Mouse (Mus musculus) embryonic facial prominence, embryonic 12.5 days (tissue): ENCODE results near the gene Rsu1. TPM values are rescaled to one million over a fixed set of nuclear protein-coding genes. Genes with fewer than 3 reads are reported as not detected.

Experiments used
- ATAC-seq: fragments of 200-750 bp; cut with Nextera tagmentation; 2 replicates; pipeline ENCODE4 v1.8.0; 2017; ENCODE audit not compliant: insufficient number of reproducible peaks, insufficient read depth, low FRiP score, low TSS enrichment
- H3K27ac ChIP-seq: fragments of 300-500 bp; sonication (generic); 2 replicates; pipeline ENCODE4 v1.5.1; 2016; ENCODE audit warnings: mild to moderate bottlenecking
- H3K27me3 ChIP-seq: fragments of 300-500 bp; sonication (generic); 2 replicates; pipeline ENCODE4 v1.6.1; 2016; ENCODE audit warnings: mild to moderate bottlenecking, moderate library complexity
- H3K36me3 ChIP-seq: fragments of 300-500 bp; sonication (generic); 2 replicates; pipeline ENCODE4 v1.6.1; 2016; ENCODE audit warnings: mild to moderate bottlenecking
- H3K4me1 ChIP-seq: fragments of 300-500 bp; sonication (generic); 2 replicates; pipeline ENCODE4 v1.6.1; 2016
- H3K4me2 ChIP-seq: fragments of 300-500 bp; sonication (generic); replicated peaks from 2 replicates; pipeline ENCODE4 v1.6.1; 2016; ENCODE audit warnings: mild to moderate bottlenecking, moderate library complexity
- H3K4me3 ChIP-seq: fragments of 300-500 bp; sonication (generic); 2 replicates; pipeline ENCODE4 v1.5.1; 2016; ENCODE audit warnings: mild to moderate bottlenecking
- H3K9ac ChIP-seq: fragments of 300-500 bp; sonication (generic); 2 replicates; pipeline ENCODE4 v1.6.1; 2016; ENCODE audit warnings: mild to moderate bottlenecking, moderate library complexity
- H3K9me3 ChIP-seq: fragments of 300-500 bp; sonication (generic); 2 replicates; pipeline ENCODE4 v1.6.1; 2016; ENCODE audit warnings: mild to moderate bottlenecking, moderate library complexity
- WGBS: fragments of 180-500 bp; shearing (Covaris S2); methylation state at CpG from one replicate; pipeline ENCODE4 v1.1.7; 2016; 5-methylcytosine and 5-hydroxymethylcytosine counted together
- polyA plus RNA-seq: library from polyadenylated mRNA; unstranded; fragments of >200 nt; fragmentation: Nextera tagmentation; extraction: Ambion mirVana; gene quantifications from 2 replicates; pipeline ENCODE4 v1.2.1, GENCODE M21; 2016

Rsu1 gene
- polyA plus RNA-seq, 1 experiment from 2014 or later = 119 TPM

DNA sequence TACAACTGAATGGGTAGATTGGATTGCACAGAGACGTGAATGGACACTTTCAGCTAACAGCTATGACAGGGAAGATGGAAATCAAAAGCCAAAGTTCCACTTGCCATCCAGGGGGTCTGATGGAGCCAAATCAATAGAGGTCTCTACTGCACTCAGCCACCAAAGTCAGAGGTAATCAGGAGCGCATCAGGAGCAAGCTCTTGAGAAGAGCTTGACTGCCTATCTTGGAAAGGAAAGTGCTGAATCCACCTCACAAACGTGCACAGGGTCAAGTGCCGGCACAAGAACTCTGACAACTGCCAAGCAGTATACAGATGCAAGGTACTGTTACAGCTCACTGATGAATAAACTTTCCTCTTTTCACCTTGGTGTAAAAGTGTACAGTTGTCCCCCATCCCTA, 47.8 kb downstream of the Rsu1 start:
- no peak overlapping the region for H3K4me2 ChIP-seq
- H3K27ac ChIP-seq = no peak overlapping the region
- no peaks in the 10 kb centered on the region for H3K4me1 ChIP-seq
- H3K36me3 ChIP-seq = no peaks in the 10 kb centered on the region
- no peak for ATAC-seq
- 84% methylated on average over 4 of the region's 4 CpGs for WGBS
- no peaks in the 10 kb centered on the region for H3K27me3 ChIP-seq
- no peak overlapping the region for H3K9ac ChIP-seq
- H3K4me3 ChIP-seq = no peak overlapping the region
- no peaks in the 10 kb centered on the region for H3K9me3 ChIP-seq

GRCm38 (mm10) chr2:13220141-13220540, 51.1 kb downstream of the Rsu1 start:
- Histone ChIP-seq H3K4me1 (no peaks in the 10 kb centered on the region), H3K27me3 (no peaks in the 10 kb centered on the region), H3K9ac (no peak overlapping the region), H3K36me3 (0 out of 2 replicates have a peak, but pooled peaks cover 7% of the 10 kb centered on the region), H3K4me2 (no peak overlapping the region), H3K9me3 (no peaks in the 10 kb centered on the region), H3K27ac (no peak overlapping the region), H3K4me3 (no peak overlapping the region)
- no peak for ATAC-seq
- 70% methylated on average over 2 of the region's 2 CpGs for WGBS

GRCm38 (mm10) chr2:13218112-13218511, 53.1 kb downstream of the Rsu1 start:
- no peak overlapping the region for H3K27ac ChIP-seq
- ATAC-seq = no peak
- H3K36me3 ChIP-seq = 0 out of 2 replicates have a peak, but pooled peaks cover 7% of the 10 kb centered on the region
- no peak overlapping the region for H3K9ac ChIP-seq
- no peaks in the 10 kb centered on the region for H3K4me1 ChIP-seq
- H3K4me2 ChIP-seq = no peak overlapping the region
- no peak overlapping the region for H3K4me3 ChIP-seq
- no peaks in the 10 kb centered on the region for H3K27me3 ChIP-seq
- WGBS = 54% methylated on average over 6 of the region's 6 CpGs
- no peaks in the 10 kb centered on the region for H3K9me3 ChIP-seq

DNA sequence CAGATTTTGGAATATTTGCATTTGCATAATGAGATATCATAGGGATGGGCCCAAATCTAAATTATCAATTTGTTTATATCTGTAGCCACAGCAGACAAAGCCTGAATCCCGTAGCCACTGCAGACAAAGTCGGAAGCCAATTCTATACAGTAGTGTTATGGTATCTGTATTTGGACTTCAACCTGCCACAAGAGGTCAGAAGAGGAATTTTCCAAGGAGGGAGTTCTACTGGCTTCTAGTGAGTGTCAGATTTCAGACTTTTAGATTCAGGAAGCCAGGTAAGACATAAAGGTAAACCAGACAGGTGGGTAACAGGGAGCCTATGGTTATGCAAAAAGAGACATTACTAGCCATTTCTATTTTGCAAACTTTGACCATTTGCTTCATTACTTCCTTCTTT, 64.4 kb downstream of the Rsu1 start:
- H3K36me3 ChIP-seq = no peaks in the 10 kb centered on the region
- H3K27ac ChIP-seq = no peak overlapping the region
- ATAC-seq = no peak
- no peak overlapping the region for H3K4me3 ChIP-seq
- H3K27me3 ChIP-seq = no peaks in the 10 kb centered on the region
- no peaks in the 10 kb centered on the region for H3K9me3 ChIP-seq
- 87% methylated on average over 2 of the region's 2 CpGs for WGBS
- no peaks in the 10 kb centered on the region for H3K4me1 ChIP-seq
- no peak overlapping the region for H3K4me2 ChIP-seq
- no peak overlapping the region for H3K9ac ChIP-seq

- Histone ChIP-seq H3K27me3 (no peaks in the 10 kb centered on the region), H3K27ac (no peak overlapping the region), H3K9me3 (no peaks in the 10 kb centered on the region), H3K9ac (no peak overlapping the region), H3K4me2 (no peak overlapping the region), H3K4me1 (no peaks in the 10 kb centered on the region), H3K4me3 (no peak overlapping the region), H3K36me3 (no peaks in the 10 kb centered on the region)
- no peak for ATAC-seq
- WGBS = 64% methylated on average over 8 of the region's 8 CpGs
These were observed 64.8 kb downstream of the Rsu1 start for GRCm38 (mm10) chr2:13206367-13206766.

GRCm38 (mm10) chr2:13202805-13203475, 68.3 kb downstream of the Rsu1 start:
- H3K4me3 ChIP-seq = no peak overlapping the region
- no peaks in the 10 kb centered on the region for H3K9me3 ChIP-seq
- no peak overlapping the region for H3K4me2 ChIP-seq
- ATAC-seq = no peak
- no peaks in the 10 kb centered on the region for H3K4me1 ChIP-seq
- no peak overlapping the region for H3K9ac ChIP-seq
- no peak overlapping the region for H3K27ac ChIP-seq
- no peaks in the 10 kb centered on the region for H3K27me3 ChIP-seq
- H3K36me3 ChIP-seq = no peaks in the 10 kb centered on the region
- WGBS = 73% methylated on average over 6 of the region's 6 CpGs

DNA sequence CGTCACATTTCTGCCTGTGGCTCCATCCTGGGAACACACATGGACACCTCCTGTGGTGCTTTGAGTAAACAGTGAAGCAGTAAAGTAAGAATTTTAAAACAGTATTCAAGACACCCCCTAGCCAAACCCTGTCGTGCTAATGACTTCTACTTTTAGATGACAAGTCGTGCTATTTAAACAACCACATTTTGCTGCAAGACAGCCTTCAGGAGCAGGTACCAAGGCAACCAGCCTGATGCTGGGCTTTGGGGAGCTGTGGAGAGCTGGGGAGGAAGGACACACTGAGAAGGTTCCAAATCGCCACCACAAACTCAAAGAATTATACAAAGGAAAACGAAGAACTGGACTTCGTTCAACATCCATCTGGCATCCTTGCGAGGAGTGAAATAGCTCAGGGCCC, 71.5 kb downstream of the Rsu1 start:
- no peaks in the 10 kb centered on the region for H3K27me3 ChIP-seq
- ATAC-seq = no peak
- no peaks in the 10 kb centered on the region for H3K9me3 ChIP-seq
- H3K27ac ChIP-seq = no peak overlapping the region
- 77% methylated on average over 7 of the region's 7 CpGs for WGBS
- H3K9ac ChIP-seq = no peak overlapping the region
- no peaks in the 10 kb centered on the region for H3K36me3 ChIP-seq
- no peak overlapping the region for H3K4me2 ChIP-seq
- no peak overlapping the region for H3K4me3 ChIP-seq
- no peaks in the 10 kb centered on the region for H3K4me1 ChIP-seq

GRCm38 (mm10) chr2:13199033-13199432, 72.2 kb downstream of the Rsu1 start:
- no peaks in the 10 kb centered on the region for H3K27me3 ChIP-seq
- H3K36me3 ChIP-seq = no peaks in the 10 kb centered on the region
- no peak overlapping the region for H3K9ac ChIP-seq
- H3K4me1 ChIP-seq = no peaks in the 10 kb centered on the region
- no peak overlapping the region for H3K4me3 ChIP-seq
- 68% methylated on average over 2 of the region's 2 CpGs for WGBS
- H3K27ac ChIP-seq = no peak overlapping the region
- H3K4me2 ChIP-seq = no peak overlapping the region
- ATAC-seq = no peak
- no peaks in the 10 kb centered on the region for H3K9me3 ChIP-seq

- Histone ChIP-seq H3K9me3 (no peaks in the 10 kb centered on the region), H3K36me3 (no peaks in the 10 kb centered on the region), H3K27ac (no peak overlapping the region), H3K9ac (no peak overlapping the region), H3K27me3 (no peaks in the 10 kb centered on the region), H3K4me3 (no peak overlapping the region), H3K4me1 (no peaks in the 10 kb centered on the region), H3K4me2 (no peak overlapping the region)
- WGBS = 70% methylated on average over 7 of the region's 7 CpGs
- ATAC-seq = no peak
These were observed 75.7 kb downstream of the Rsu1 start for GRCm38 (mm10) chr2:13195540-13195939.

DNA sequence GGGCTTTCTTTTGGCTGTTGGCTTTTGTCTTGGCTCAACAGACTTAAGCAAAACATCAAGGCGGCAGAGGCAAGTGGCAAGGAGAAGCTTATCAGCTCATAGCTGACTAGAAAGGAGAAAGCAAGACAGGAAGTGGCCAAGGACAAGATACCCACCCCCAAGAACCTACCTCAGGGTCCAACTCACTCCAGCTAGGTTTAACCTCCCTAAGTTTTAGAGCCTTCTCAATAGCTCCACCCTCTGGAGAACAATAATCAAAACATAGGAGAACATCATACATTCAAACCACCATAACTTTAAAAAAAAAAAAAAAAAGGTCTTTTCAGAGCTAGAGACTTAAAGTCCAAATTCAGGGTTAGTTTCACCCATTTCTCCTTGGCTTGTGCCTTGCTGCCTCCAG, 79.1 kb downstream of the Rsu1 start:
- no peaks in the 10 kb centered on the region for H3K36me3 ChIP-seq
- no peaks in the 10 kb centered on the region for H3K4me1 ChIP-seq
- no peak overlapping the region for H3K4me3 ChIP-seq
- no peak for ATAC-seq
- WGBS = 96% methylated on average over 1 of the region's 1 CpGs
- no peak overlapping the region for H3K9ac ChIP-seq
- H3K27ac ChIP-seq = no peak overlapping the region
- no peak overlapping the region for H3K4me2 ChIP-seq
- H3K27me3 ChIP-seq = no peaks in the 10 kb centered on the region
- H3K9me3 ChIP-seq = no peaks in the 10 kb centered on the region

- no peak overlapping the region for H3K9ac ChIP-seq
- H3K4me2 ChIP-seq = no peak overlapping the region
- H3K36me3 ChIP-seq = no peaks in the 10 kb centered on the region
- WGBS = 88% methylated on average over 4 of the region's 4 CpGs
- H3K27me3 ChIP-seq = no peaks in the 10 kb centered on the region
- ATAC-seq = no peak
- no peaks in the 10 kb centered on the region for H3K4me1 ChIP-seq
- no peak overlapping the region for H3K27ac ChIP-seq
- H3K9me3 ChIP-seq = no peaks in the 10 kb centered on the region
- H3K4me3 ChIP-seq = no peak overlapping the region
These were observed 80.4 kb downstream of the Rsu1 start for GRCm38 (mm10) chr2:13190767-13191166.

- Histone ChIP-seq H3K4me3 (no peak overlapping the region), H3K27me3 (no peaks in the 10 kb centered on the region), H3K27ac (no peak overlapping the region), H3K9ac (no peak overlapping the region), H3K4me2 (no peak overlapping the region), H3K9me3 (no peaks in the 10 kb centered on the region), H3K4me1 (no peaks in the 10 kb centered on the region), H3K36me3 (no peaks in the 10 kb centered on the region)
- no peak for ATAC-seq
- WGBS = 92% methylated on average over 11 of the region's 11 CpGs
These were observed 82.3 kb downstream of the Rsu1 start for GRCm38 (mm10) chr2:13188831-13189495.
